Mouse (Mus musculus) cerebellum, adult 2 months (tissue): ENCODE data around the gene Zmpste24.

Experiments
- CTCF ChIP-seq: fragments of 200-500 bp; IDR thresholded peaks from 2 replicates; pipeline ENCODE4 v1.5.1; 2011; ENCODE audit warnings: low read depth, mild to moderate bottlenecking, control low read depth, low read length, moderate library complexity, borderline replicate concordance; ENCODE audit not compliant: insufficient read depth
- POLR2A ChIP-seq: fragments of 200-500 bp; IDR thresholded peaks from 2 replicates; pipeline ENCODE4 v1.6.1; 2011; ENCODE audit warnings: low read length, control low read depth, borderline replicate concordance; ENCODE audit not compliant: insufficient read depth

GRCm38 (mm10) chr4:121015268-121015659 is 82.8 kb downstream of the Zmpste24 start:
- TF ChIP-seq CTCF (no peak), POLR2A (no peak)
